Mouse (Mus musculus) left cerebral cortex, adult 11 months (tissue): ENCODE results near the gene Tas2r119.

Experiments used
- DNase-seq: peaks from one replicate; pipeline ENCODE4 v3.0.0; 2022; ENCODE audit warnings: low spot score

Gene Tas2r119

GRCm38 (mm10) chr15:32225394-32225793 lies 48.3 kb downstream of the Tas2r119 start:
- no peak for DNase-seq

GRCm38 (mm10) chr15:32226381-32226780 lies 49.3 kb downstream of the Tas2r119 start:
- DNase-seq = no peak

- no peak for DNase-seq
Observed at GRCm38 (mm10) chr15:32226888-32227395, 49.9 kb downstream of the Tas2r119 start.
